Comparison of ENCODE assay signal across 22 mouse cellular contexts in the genomic region with DNA sequence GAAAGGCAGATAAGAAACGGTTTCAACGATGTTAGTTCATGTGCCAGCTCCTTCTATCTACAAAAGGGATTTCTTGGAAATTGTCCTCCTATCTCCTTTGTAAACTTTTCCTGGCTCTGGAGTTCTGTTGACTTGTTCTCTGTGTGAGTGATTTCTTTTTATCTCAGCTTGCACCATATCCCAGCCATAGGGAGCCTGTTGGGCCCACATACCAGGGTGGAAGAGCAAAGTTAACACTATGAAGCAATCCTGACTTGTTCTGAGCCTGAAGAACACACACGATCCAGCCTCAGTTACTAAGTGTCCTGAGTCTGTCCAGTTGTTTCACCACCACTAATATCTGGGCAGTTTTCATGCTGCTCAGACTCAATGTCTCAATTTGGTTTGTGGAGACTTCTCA.
"Had no signal": no experiment of that assay in that cellular context is flagged by ENCODE, and none has a peak within 500 bp of the region (broad histone marks: within the 10 kb centered on the region; RNA-seq: fewer than 3 reads in every experiment).

No protein-coding gene starts in this region.

- H3K4me1 ChIP-seq: intestine, embryonic 15.5 days; kidney, embryonic 15.5 days; limb, embryonic 12.5 days; limb, embryonic 15.5 days; liver, embryonic 15.5 days; megakaryocyte, embryonic 14.5 days; midbrain, embryonic 10.5 days; midbrain, embryonic 13.5 days; neural tube, embryonic 13.5 days; stomach, embryonic 15.5 days had no signal

- DNase-seq: kidney, adult 11 months; kidney, adult 8-10 months; kidney, postnatal 10 days; kidney, postnatal 36 days; left cerebral cortex, postnatal 4 days; retina, postnatal 1 day; right cerebral cortex, postnatal 25 days; spleen, adult 18-20 months; thymus, postnatal 25 days had no signal

- H3K9ac ChIP-seq: intestine, embryonic 15.5 days; kidney, embryonic 15.5 days; limb, embryonic 12.5 days; limb, embryonic 15.5 days; liver, embryonic 15.5 days; midbrain, embryonic 13.5 days; neural tube, embryonic 13.5 days; stomach, embryonic 15.5 days had no signal

- H3K4me3 ChIP-seq: intestine, embryonic 15.5 days; kidney, embryonic 15.5 days; limb, embryonic 12.5 days; limb, embryonic 15.5 days; liver, embryonic 15.5 days; megakaryocyte, embryonic 14.5 days; midbrain, embryonic 10.5 days; midbrain, embryonic 13.5 days; myocyte; neural tube, embryonic 13.5 days; stomach, embryonic 15.5 days had no signal

- H3K27ac ChIP-seq: intestine, embryonic 15.5 days; kidney, embryonic 15.5 days; limb, embryonic 12.5 days; limb, embryonic 15.5 days; liver, embryonic 15.5 days; midbrain, embryonic 10.5 days; midbrain, embryonic 13.5 days; neural tube, embryonic 13.5 days; stomach, embryonic 15.5 days had no signal

- H3K36me3 ChIP-seq: intestine, embryonic 15.5 days; kidney, embryonic 15.5 days; limb, embryonic 12.5 days; limb, embryonic 15.5 days; liver, embryonic 15.5 days; midbrain, embryonic 10.5 days; midbrain, embryonic 13.5 days; neural tube, embryonic 13.5 days; stomach, embryonic 15.5 days had no signal

- ATAC-seq: hindbrain, embryonic 16.5 days; intestine, embryonic 15.5 days; midbrain, embryonic 13.5 days; midbrain, embryonic 16.5 days had no signal

- H3K4me2 ChIP-seq: intestine, embryonic 15.5 days; kidney, embryonic 15.5 days; limb, embryonic 12.5 days; limb, embryonic 15.5 days; liver, embryonic 15.5 days; midbrain, embryonic 13.5 days; neural tube, embryonic 13.5 days; stomach, embryonic 15.5 days had no signal

- H3K9me3 ChIP-seq: intestine, embryonic 15.5 days; kidney, embryonic 15.5 days; limb, embryonic 12.5 days; limb, embryonic 15.5 days; liver, embryonic 15.5 days; midbrain, embryonic 10.5 days; midbrain, embryonic 13.5 days; neural tube, embryonic 13.5 days; stomach, embryonic 15.5 days had no signal

- H3K27me3 ChIP-seq: intestine, embryonic 15.5 days; kidney, embryonic 15.5 days; limb, embryonic 12.5 days; limb, embryonic 15.5 days; liver, embryonic 15.5 days; megakaryocyte, embryonic 14.5 days; midbrain, embryonic 13.5 days; neural tube, embryonic 13.5 days; stomach, embryonic 15.5 days had no signal
